Mouse (Mus musculus): ENCODE data around the gene Stag1. TPM values are rescaled to one million over a fixed set of nuclear protein-coding genes. Genes with fewer than 3 reads are reported as not detected.

The Stag1 gene
- polyA plus RNA-seq, 1 experiment from 2014 or later = 70.3 TPM

GRCm38 (mm10) chr9:100571511-100571910 is 26.1 kb upstream of the Stag1 start:
- no peak for ATAC-seq (ENCODE audit: insufficient number of reproducible peaks, insufficient read depth, low FRiP score, low read depth)
- no peaks in the 10 kb centered on the region for H3K27me3 ChIP-seq (ENCODE audit: control insufficient read depth, insufficient read depth, low read length)
- H3K9ac ChIP-seq (replicated peaks; ENCODE audit: low read depth, low read length) = no peak overlapping the region
- 65% methylated on average over 1 of the region's 1 CpGs for WGBS
- H3K27ac ChIP-seq (ENCODE audit: low read length) = no peak overlapping the region
- peak overlapping the region; percentile 90; the same call in 1 of the 2 replicates for H3K4me2 ChIP-seq (replicated peaks; ENCODE audit: low read depth, low read length)
- no peaks in the 10 kb centered on the region for H3K36me3 ChIP-seq (ENCODE audit: control insufficient read depth, insufficient read depth, low read length)
- H3K4me3 ChIP-seq (ENCODE audit: low read depth, low read length) = peak overlapping the region; percentile 73; the same call in 1 of the 2 replicates
- peaks cover 7% of the 10 kb centered on the region; the same call in 1 of the 2 replicates for H3K4me1 ChIP-seq (ENCODE audit: control insufficient read depth, insufficient read depth, low read length)
- no peaks in the 10 kb centered on the region for H3K9me3 ChIP-seq (ENCODE audit: control insufficient read depth, low read depth, low read length)

- Histone ChIP-seq H3K9me3 (ENCODE audit: control insufficient read depth, low read depth, low read length) (no peaks in the 10 kb centered on the region), H3K4me2 (replicated peaks; ENCODE audit: low read depth, low read length) (no peak overlapping the region), H3K9ac (replicated peaks; ENCODE audit: low read depth, low read length) (no peak overlapping the region), H3K27ac (ENCODE audit: low read length) (no peak overlapping the region), H3K36me3 (ENCODE audit: control insufficient read depth, insufficient read depth, low read length) (no peaks in the 10 kb centered on the region), H3K27me3 (ENCODE audit: control insufficient read depth, insufficient read depth, low read length) (no peaks in the 10 kb centered on the region), H3K4me1 (ENCODE audit: control insufficient read depth, insufficient read depth, low read length) (peaks cover 7% of the 10 kb centered on the region; the same call in 1 of the 2 replicates), H3K4me3 (ENCODE audit: low read depth, low read length) (no peak overlapping the region)
- ATAC-seq (ENCODE audit: insufficient number of reproducible peaks, insufficient read depth, low FRiP score, low read depth) = no peak
- WGBS = 67% methylated on average over 2 of the region's 2 CpGs
These were observed 24.3 kb upstream of the Stag1 start for GRCm38 (mm10) chr9:100573300-100573699.

GRCm38 (mm10) chr9:100573942-100574341 is 23.7 kb upstream of the Stag1 start:
- Histone ChIP-seq H3K27ac (ENCODE audit: low read length) (no peak overlapping the region), H3K4me2 (replicated peaks; ENCODE audit: low read depth, low read length) (no peak overlapping the region), H3K9me3 (ENCODE audit: control insufficient read depth, low read depth, low read length) (no peaks in the 10 kb centered on the region), H3K27me3 (ENCODE audit: control insufficient read depth, insufficient read depth, low read length) (no peaks in the 10 kb centered on the region), H3K4me3 (ENCODE audit: low read depth, low read length) (no peak overlapping the region), H3K36me3 (ENCODE audit: control insufficient read depth, insufficient read depth, low read length) (no peaks in the 10 kb centered on the region), H3K4me1 (ENCODE audit: control insufficient read depth, insufficient read depth, low read length) (peaks cover 7% of the 10 kb centered on the region; the same call in 1 of the 2 replicates), H3K9ac (replicated peaks; ENCODE audit: low read depth, low read length) (no peak overlapping the region)
- 54% methylated on average over 5 of the region's 5 CpGs for WGBS
- no peak for ATAC-seq (ENCODE audit: insufficient number of reproducible peaks, insufficient read depth, low FRiP score, low read depth)

- Histone ChIP-seq H3K4me2 (replicated peaks; ENCODE audit: low read depth, low read length) (no peak overlapping the region), H3K36me3 (ENCODE audit: control insufficient read depth, insufficient read depth, low read length) (no peaks in the 10 kb centered on the region), H3K4me1 (ENCODE audit: control insufficient read depth, insufficient read depth, low read length) (peaks cover 4% of the 10 kb centered on the region; the same call in 1 of the 2 replicates), H3K27me3 (ENCODE audit: control insufficient read depth, insufficient read depth, low read length) (no peaks in the 10 kb centered on the region), H3K27ac (ENCODE audit: low read length) (no peak overlapping the region), H3K4me3 (ENCODE audit: low read depth, low read length) (no peak overlapping the region), H3K9ac (replicated peaks; ENCODE audit: low read depth, low read length) (no peak overlapping the region), H3K9me3 (ENCODE audit: control insufficient read depth, low read depth, low read length) (no peaks in the 10 kb centered on the region)
- ATAC-seq (ENCODE audit: insufficient number of reproducible peaks, insufficient read depth, low FRiP score, low read depth) = no peak
- WGBS = 68% methylated on average over 20 of the region's 20 CpGs
These were observed 17.3 kb upstream of the Stag1 start for GRCm38 (mm10) chr9:100580196-100580740.

- ATAC-seq (ENCODE audit: insufficient number of reproducible peaks, insufficient read depth, low FRiP score, low read depth) = 0 out of 2 replicates have a peak, but pooled peaks have one; percentile 33
- Histone ChIP-seq H3K36me3 (ENCODE audit: control insufficient read depth, insufficient read depth, low read length) (no peaks in the 10 kb centered on the region), H3K27ac (ENCODE audit: low read length) (no peak overlapping the region; the same call in 1 of the 2 replicates), H3K9me3 (ENCODE audit: control insufficient read depth, low read depth, low read length) (no peaks in the 10 kb centered on the region), H3K4me2 (replicated peaks; ENCODE audit: low read depth, low read length) (no peak overlapping the region), H3K9ac (replicated peaks; ENCODE audit: low read depth, low read length) (no peak overlapping the region), H3K27me3 (ENCODE audit: control insufficient read depth, insufficient read depth, low read length) (no peaks in the 10 kb centered on the region), H3K4me1 (ENCODE audit: control insufficient read depth, insufficient read depth, low read length) (peaks cover 4% of the 10 kb centered on the region; the same call in 1 of the 2 replicates), H3K4me3 (ENCODE audit: low read depth, low read length) (no peak overlapping the region)
- 46% methylated on average over 13 of the region's 13 CpGs for WGBS
These were observed 15.8 kb upstream of the Stag1 start for GRCm38 (mm10) chr9:100581543-100582492.

GRCm38 (mm10) chr9:100582883-100583575 is 14.6 kb upstream of the Stag1 start:
- ATAC-seq (ENCODE audit: insufficient number of reproducible peaks, insufficient read depth, low FRiP score, low read depth) = peak; percentile 90
- Histone ChIP-seq H3K4me2 (replicated peaks; ENCODE audit: low read depth, low read length) (no peak overlapping the region), H3K4me1 (ENCODE audit: control insufficient read depth, insufficient read depth, low read length) (peaks cover 4% of the 10 kb centered on the region; the same call in 1 of the 2 replicates), H3K36me3 (ENCODE audit: control insufficient read depth, insufficient read depth, low read length) (no peaks in the 10 kb centered on the region), H3K27ac (ENCODE audit: low read length) (no peak overlapping the region; the same call in 1 of the 2 replicates), H3K9me3 (ENCODE audit: control insufficient read depth, low read depth, low read length) (no peaks in the 10 kb centered on the region), H3K4me3 (ENCODE audit: low read depth, low read length) (no peak overlapping the region), H3K9ac (replicated peaks; ENCODE audit: low read depth, low read length) (no peak overlapping the region), H3K27me3 (ENCODE audit: control insufficient read depth, insufficient read depth, low read length) (no peaks in the 10 kb centered on the region)
- WGBS = 52% methylated on average over 13 of the region's 13 CpGs

GRCm38 (mm10) chr9:100584031-100584430 is 13.6 kb upstream of the Stag1 start:
- H3K9me3 ChIP-seq (ENCODE audit: control insufficient read depth, low read depth, low read length) = no peaks in the 10 kb centered on the region
- H3K4me1 ChIP-seq (ENCODE audit: control insufficient read depth, insufficient read depth, low read length) = peaks cover 4% of the 10 kb centered on the region; the same call in 1 of the 2 replicates
- no peak overlapping the region for H3K4me2 ChIP-seq (replicated peaks; ENCODE audit: low read depth, low read length)
- ATAC-seq (ENCODE audit: insufficient number of reproducible peaks, insufficient read depth, low FRiP score, low read depth) = no peak
- no peaks in the 10 kb centered on the region for H3K36me3 ChIP-seq (ENCODE audit: control insufficient read depth, insufficient read depth, low read length)
- 67% methylated on average over 4 of the region's 4 CpGs for WGBS
- no peak overlapping the region for H3K9ac ChIP-seq (replicated peaks; ENCODE audit: low read depth, low read length)
- H3K27ac ChIP-seq (ENCODE audit: low read length) = no peak overlapping the region
- no peaks in the 10 kb centered on the region for H3K27me3 ChIP-seq (ENCODE audit: control insufficient read depth, insufficient read depth, low read length)
- no peak overlapping the region for H3K4me3 ChIP-seq (ENCODE audit: low read depth, low read length)

- no peaks in the 10 kb centered on the region for H3K4me1 ChIP-seq (ENCODE audit: control insufficient read depth, insufficient read depth, low read length)
- no peaks in the 10 kb centered on the region for H3K9me3 ChIP-seq (ENCODE audit: control insufficient read depth, low read depth, low read length)
- H3K36me3 ChIP-seq (ENCODE audit: control insufficient read depth, insufficient read depth, low read length) = no peaks in the 10 kb centered on the region
- H3K9ac ChIP-seq (replicated peaks; ENCODE audit: low read depth, low read length) = no peak overlapping the region
- ATAC-seq (ENCODE audit: insufficient number of reproducible peaks, insufficient read depth, low FRiP score, low read depth) = no peak
- H3K27ac ChIP-seq (ENCODE audit: low read length) = no peak overlapping the region
- WGBS = 58% methylated on average over 4 of the region's 4 CpGs
- no peaks in the 10 kb centered on the region for H3K27me3 ChIP-seq (ENCODE audit: control insufficient read depth, insufficient read depth, low read length)
- H3K4me2 ChIP-seq (replicated peaks; ENCODE audit: low read depth, low read length) = no peak overlapping the region
- H3K4me3 ChIP-seq (ENCODE audit: low read depth, low read length) = no peak overlapping the region
These were observed 7.1 kb upstream of the Stag1 start for GRCm38 (mm10) chr9:100590462-100590861.
